Mouse (Mus musculus) liver, embryonic 14.5 days (tissue): Measurements from ENCODE around the gene Bphl. TPM values are rescaled to one million over a fixed set of nuclear protein-coding genes. Genes with fewer than 3 reads are reported as not detected.
"Not testable (repeated sequence)": the region's sequence is repeated elsewhere in the genome, so short reads cannot be mapped to it uniquely, and the experiment has no call there.

Experiments
- ATAC-seq: fragments of 200-750 bp; cut with Nextera tagmentation; 2 replicates; pipeline ENCODE4 v1.8.0; 2017; ENCODE audit warnings: moderate number of reproducible peaks, mild to moderate bottlenecking, moderate library complexity; ENCODE audit not compliant: insufficient read depth
- DNase-seq, 3 experiments: peaks; one replicate each; pipeline ENCODE4 v3.0.0-alpha.2; 2012 to 2013; ENCODE audit warnings: low read depth in 3 of 3, low spot score in 3 of 3
- H3K27ac ChIP-seq: fragments of 300-500 bp; sonication (generic); 2 replicates; pipeline ENCODE4 v1.5.1; 2014; ENCODE audit warnings: moderate library complexity, mild to moderate bottlenecking, control low read depth, inconsistent platforms
- H3K27me3 ChIP-seq: fragments of 300-500 bp; sonication (generic); 2 replicates; pipeline ENCODE4 v1.6.1; 2014; ENCODE audit warnings: mild to moderate bottlenecking, low read length, moderate library complexity; ENCODE audit not compliant: control insufficient read depth, insufficient read depth
- H3K36me3 ChIP-seq: fragments of 300-500 bp; sonication (generic); replicated peaks from 2 replicates; pipeline ENCODE4 v1.6.1; 2014; ENCODE audit warnings: low read depth; ENCODE audit not compliant: control insufficient read depth, insufficient read depth
- H3K4me1 ChIP-seq, 2 experiments: fragments of 200-500 bp in 1 of 2; fragments of 300-500 bp in 1 of 2; sonication (generic) in 1 of 2; replicated peaks; 2 replicates each; pipeline ENCODE4 v1.6.1; 2012 to 2014; ENCODE audit warnings: antibody characterized with exemption in 1 of 2, inconsistent platforms in 1 of 2, low read length in 1 of 2; ENCODE audit not compliant: control insufficient read depth in 2 of 2, insufficient read depth in 2 of 2
- H3K4me2 ChIP-seq: fragments of 300-500 bp; sonication (generic); 2 replicates; pipeline ENCODE4 v1.6.1; 2014; ENCODE audit warnings: low read depth, mild to moderate bottlenecking, control low read depth, moderate library complexity
- H3K4me3 ChIP-seq, 2 experiments: fragments of 200-500 bp in 1 of 2; fragments of 300-500 bp in 1 of 2; sonication (generic) in 1 of 2; 2 replicates each; pipeline ENCODE4 v1.5.1; 2012 to 2014; ENCODE audit warnings: low read depth in 2 of 2, low read length in 2 of 2, mild to moderate bottlenecking in 2 of 2, control low read depth in 1 of 2, inconsistent platforms in 1 of 2, moderate library complexity in 1 of 2; ENCODE audit not compliant: insufficient read depth in 1 of 2
- H3K9ac ChIP-seq: fragments of 300-500 bp; sonication (generic); replicated peaks from 2 replicates; pipeline ENCODE4 v1.6.1; 2014; ENCODE audit warnings: mild to moderate bottlenecking, control low read depth, moderate library complexity
- H3K9me3 ChIP-seq: fragments of 300-500 bp; sonication (generic); 2 replicates; pipeline ENCODE4 v1.6.1; 2016; ENCODE audit warnings: low read length, mixed read lengths; ENCODE audit not compliant: control insufficient read depth
- CTCF ChIP-seq: IDR thresholded peaks from 2 replicates; pipeline ENCODE4 v1.5.1; 2016; ENCODE audit warnings: antibody characterized with exemption, low read depth, control low read depth
- EP300 ChIP-seq: IDR thresholded peaks from 2 replicates; pipeline ENCODE4 v1.6.1; 2016; ENCODE audit warnings: antibody characterized with exemption, low read depth
- WGBS: fragments of 180-500 bp; shearing (Covaris S2); extraction: QIAGEN DNeasy Blood & Tissue Kit; methylation state at CpG from one replicate; pipeline ENCODE4 v1.1.7; 2014; ENCODE audit not compliant: insufficient replicate concordance; 5-methylcytosine and 5-hydroxymethylcytosine counted together
- polyA plus RNA-seq, 2 experiments: library from polyadenylated mRNA; depleted of rRNA in 1 of 2; stranded (reverse) in 1 of 2; unstranded in 1 of 2; fragments of >200 nt; fragmentation: Nextera tagmentation in 1 of 2; extraction: Ambion mirVana in 1 of 2; gene quantifications; 2 replicates each; pipeline versions ENCODE4 v1.2.1 to v1.2.3; 2012 to 2014

Bphl gene
- polyA plus RNA-seq, 2 experiments, result 21.9 to 36.6 TPM

DNA sequence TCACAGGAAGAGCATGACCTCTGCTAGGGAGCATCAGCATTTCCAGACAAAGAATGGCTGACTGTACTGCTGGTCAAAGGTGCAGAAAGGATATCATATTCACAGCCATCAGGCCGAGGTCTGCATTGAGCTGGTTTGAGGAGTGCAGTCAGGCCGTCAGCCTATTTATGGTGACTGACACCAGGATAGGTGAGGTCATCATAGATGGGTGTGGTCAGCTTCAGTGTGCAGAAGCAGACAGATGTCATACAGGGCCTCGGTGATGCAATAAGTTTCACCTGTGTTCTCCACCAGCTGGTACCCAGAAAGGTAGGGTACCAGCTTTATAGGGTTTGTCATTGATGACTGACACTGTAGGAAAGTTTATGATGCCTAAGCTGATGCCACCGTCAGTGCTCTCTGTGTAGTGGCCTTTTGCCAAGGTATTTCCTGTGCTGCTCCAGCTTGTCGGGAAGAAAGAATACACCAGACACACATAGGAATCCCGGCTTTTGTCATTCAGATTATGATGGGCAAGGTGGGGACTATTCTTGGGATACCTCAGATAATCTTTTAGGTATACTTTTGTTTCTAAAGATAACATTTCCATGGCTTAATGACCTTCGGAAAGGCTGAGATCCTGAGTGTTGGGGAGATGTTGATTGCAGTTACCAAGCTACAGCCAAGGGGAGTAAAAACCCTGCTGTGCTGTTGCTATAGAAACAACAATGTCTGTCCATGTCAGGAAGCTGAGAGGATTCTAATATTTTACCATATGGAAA is 49.8 kb downstream of the Bphl start:
- Histone ChIP-seq H3K4me3 (no peak overlapping the region), H3K27ac (no peak overlapping the region), H3K4me2 (no peak overlapping the region), H3K9ac (no peak overlapping the region), H3K4me1 (no peaks in the 10 kb centered on the region), H3K36me3 (no peaks in the 10 kb centered on the region), H3K27me3 (no peaks in the 10 kb centered on the region), H3K9me3 (no peaks in the 10 kb centered on the region)
- TF ChIP-seq CTCF, result no peak
- no peak for TF ChIP-seq EP300
- DNase-seq, result no peak
- no peak for ATAC-seq
- 54% methylated on average over 7 of the region's 7 CpGs for WGBS

DNA sequence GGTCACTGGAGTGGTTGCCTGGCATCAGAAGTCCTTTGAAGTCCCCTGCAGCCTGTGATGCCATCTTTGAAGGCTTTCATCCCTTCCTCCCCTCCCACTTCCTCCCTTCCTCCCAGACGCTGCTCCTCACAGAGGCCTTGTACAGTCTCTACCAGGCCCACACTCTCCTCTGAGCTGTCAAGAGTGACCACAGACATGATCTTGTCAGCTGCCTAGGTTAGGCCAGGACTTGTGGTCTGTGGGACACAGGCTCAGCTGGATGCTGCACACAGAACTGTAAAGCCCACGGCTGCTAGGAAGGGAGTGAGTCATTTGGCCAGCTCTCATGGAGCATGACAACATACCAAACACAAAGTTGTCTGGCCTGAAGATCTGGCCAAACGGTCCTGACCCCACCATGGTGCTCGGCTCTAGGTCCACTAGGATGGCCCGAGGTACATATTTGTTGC is 50.8 kb downstream of the Bphl start:
- not testable (repeated sequence) for H3K4me3 ChIP-seq, H3K27me3 ChIP-seq, H3K4me2 ChIP-seq, H3K4me1 ChIP-seq, H3K27ac ChIP-seq, H3K9ac ChIP-seq, DNase-seq, H3K36me3 ChIP-seq, H3K9me3 ChIP-seq, ATAC-seq
- 43% methylated on average over 5 of the region's 5 CpGs for WGBS

DNA sequence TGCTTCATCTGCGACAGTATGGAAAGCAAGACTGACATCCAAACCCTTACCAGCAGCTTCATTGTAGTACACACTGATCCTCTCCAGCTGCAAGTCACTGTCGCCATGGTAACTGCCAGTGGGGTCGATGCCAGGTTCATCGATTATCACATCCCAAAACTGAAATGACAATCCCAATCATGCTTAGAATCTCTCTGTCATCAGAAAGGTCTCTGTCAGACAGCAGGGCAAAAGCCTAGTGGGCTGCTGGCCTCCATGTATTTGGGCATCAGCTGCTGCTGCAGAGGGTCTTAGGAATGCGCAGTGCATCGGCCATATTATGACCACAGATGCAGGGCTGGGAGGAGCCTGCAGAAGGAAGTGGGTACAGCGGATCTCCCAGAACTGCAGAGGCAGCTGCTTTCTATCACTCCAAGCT is 51.5 kb downstream of the Bphl start:
- H3K4me1 ChIP-seq, result no peaks in the 10 kb centered on the region
- H3K27ac ChIP-seq, result no peak overlapping the region
- 26% methylated on average over 7 of the region's 7 CpGs for WGBS
- no peaks in the 10 kb centered on the region for H3K36me3 ChIP-seq
- ATAC-seq (no peak), DNase-seq (no peak)
- H3K4me3 ChIP-seq, result no peak overlapping the region
- H3K9me3 ChIP-seq, result no peaks in the 10 kb centered on the region
- no peak overlapping the region for H3K9ac ChIP-seq
- no peak overlapping the region for H3K4me2 ChIP-seq
- H3K27me3 ChIP-seq, result no peaks in the 10 kb centered on the region
- TF ChIP-seq EP300, result no peak
- TF ChIP-seq CTCF, result no peak

DNA sequence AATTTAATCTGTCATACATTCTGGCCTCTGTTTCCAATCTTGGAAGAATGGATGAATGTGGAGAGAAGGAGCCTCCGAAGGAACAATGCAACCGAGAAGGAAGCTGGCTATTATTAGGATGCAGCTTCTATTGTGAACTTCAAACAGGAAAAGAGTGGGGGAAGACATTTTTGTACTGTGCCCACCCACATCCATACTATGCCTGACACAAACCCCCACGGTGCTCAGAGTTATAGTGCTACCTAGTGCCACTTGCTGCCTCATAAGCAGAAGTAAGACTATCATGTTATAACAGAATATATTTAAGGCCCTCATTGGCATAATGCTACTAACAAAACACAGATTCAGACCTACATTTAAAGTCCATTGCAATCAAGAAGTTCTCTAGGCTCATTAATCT is 52.0 kb downstream of the Bphl start:
- WGBS, result 15% methylated on average over 3 of the region's 3 CpGs
- Histone ChIP-seq H3K9ac (no peak overlapping the region), H3K4me1 (no peaks in the 10 kb centered on the region), H3K4me3 (no peak overlapping the region), H3K27me3 (no peaks in the 10 kb centered on the region), H3K4me2 (no peak overlapping the region), H3K36me3 (no peaks in the 10 kb centered on the region), H3K9me3 (no peaks in the 10 kb centered on the region), H3K27ac (no peak overlapping the region)
- ATAC-seq (no peak), DNase-seq (no peak)
- TF ChIP-seq CTCF (no peak), EP300 (no peak)

DNA sequence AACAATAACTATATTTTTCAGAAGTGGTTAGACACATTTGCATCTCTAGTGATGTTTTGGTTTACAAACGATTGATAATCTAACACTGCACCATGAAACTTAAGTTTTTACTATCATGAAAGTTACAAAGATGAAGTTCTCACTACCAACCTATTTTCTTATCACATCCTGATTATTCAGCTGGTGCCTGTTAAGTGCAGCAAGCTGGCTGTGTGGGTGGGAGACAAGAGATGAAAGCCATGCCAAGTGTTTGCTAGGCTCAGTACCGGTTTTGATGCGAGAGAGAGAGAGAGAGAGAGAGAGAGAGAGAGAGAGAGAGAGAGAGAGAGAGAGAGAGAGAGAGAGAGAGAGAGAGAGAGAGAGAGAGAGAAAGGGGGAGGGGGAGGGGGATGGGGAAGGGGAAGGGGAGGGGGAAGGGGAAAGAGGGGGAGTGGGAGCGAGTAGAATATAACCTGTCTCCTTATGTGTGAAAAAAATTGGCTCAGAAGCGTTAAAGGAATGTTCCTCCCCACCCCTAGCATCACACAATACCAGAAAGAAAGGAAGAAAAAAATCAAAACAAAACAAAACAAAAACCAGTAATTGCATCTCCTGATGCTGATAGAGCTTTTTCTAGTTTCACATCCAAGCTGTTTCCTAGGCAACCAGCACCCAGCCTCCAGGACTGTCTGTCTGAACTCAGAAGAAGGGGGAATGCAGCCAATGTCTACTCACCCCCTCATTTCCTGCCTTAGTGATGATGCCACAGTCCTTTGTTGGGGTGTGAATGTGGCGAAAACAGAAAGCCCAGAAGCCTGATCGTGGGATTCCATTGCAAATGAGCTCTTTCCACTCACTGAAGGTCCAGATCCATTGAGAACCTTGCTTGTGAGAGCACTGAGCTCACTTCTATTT is 58.4 kb downstream of the Bphl start:
- no peak for ATAC-seq
- WGBS, result 39% methylated on average over 7 of the region's 7 CpGs

More for the DNA sequence above, 58.4 kb downstream of the Bphl start:
- Histone ChIP-seq H3K4me2 (no peak overlapping the region), H3K27ac (no peak overlapping the region), H3K9me3 (no peaks in the 10 kb centered on the region), H3K4me1 (peaks cover 7 to 10% of the 10 kb centered on the region in 2 experiments), H3K4me3 (no peak overlapping the region), H3K27me3 (no peaks in the 10 kb centered on the region), H3K9ac (no peak overlapping the region), H3K36me3 (no peaks in the 10 kb centered on the region)
- TF ChIP-seq EP300 (no peak), CTCF (no peak)
- DNase-seq, result no peak
